Mouse (Mus musculus) liver, postnatal 0 days (tissue): ENCODE data around the gene Arl5c.

Experiments
- CTCF ChIP-seq: sonication (generic); IDR thresholded peaks from 2 replicates; pipeline ENCODE4 v1.5.1; 2016; ENCODE audit warnings: antibody characterized with exemption, low read depth
- EP300 ChIP-seq: IDR thresholded peaks from 2 replicates; pipeline ENCODE4 v1.6.1; 2016; ENCODE audit warnings: antibody characterized with exemption, low read depth, mild to moderate bottlenecking

DNA sequence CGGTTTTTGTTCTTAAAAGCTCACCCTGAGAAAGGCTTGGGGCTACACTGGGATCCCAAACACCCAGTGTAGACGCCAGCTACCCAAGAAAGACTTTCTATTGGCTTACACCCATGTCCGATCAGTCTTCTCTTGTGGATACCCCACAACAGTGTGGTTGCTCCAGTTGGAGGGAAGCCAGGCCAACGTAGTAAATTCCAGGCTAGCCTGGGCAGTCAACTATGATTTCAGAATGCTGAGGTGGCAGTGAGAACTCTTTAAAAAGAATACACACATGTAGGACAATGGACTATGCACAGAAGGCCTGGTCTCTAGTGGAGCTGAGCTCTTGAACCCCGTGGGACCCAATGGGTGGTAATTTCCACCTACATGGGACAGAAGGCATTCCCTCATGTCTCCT lies 21.2 kb downstream of the Arl5c start:
- TF ChIP-seq CTCF = no peak
- TF ChIP-seq EP300 = no peak
